Mouse (Mus musculus): ENCODE data around the gene Gxylt1.
"Not testable (repeated sequence)": the region's sequence is repeated elsewhere in the genome, so short reads cannot be mapped to it uniquely, and the experiment has no call there.

The Gxylt1 gene

GRCm38 (mm10) chr15:93274679-93275583 lies at the start of gene Gxylt1:
Gene Gxylt1 (minus strand): TSS chr15:93275179.
- DNase-seq (ENCODE audit: low read depth, low spot score), result peak; percentile 99

- DNase-seq (ENCODE audit: low read depth, low spot score), result no peak
Observed at GRCm38 (mm10) chr15:93318781-93319180, 43.8 kb upstream of the Gxylt1 start.

- not testable (repeated sequence) for DNase-seq (ENCODE audit: low read depth, low spot score)
Observed at GRCm38 (mm10) chr15:93310304-93310703, 35.3 kb upstream of the Gxylt1 start.

- peak; percentile 47 for DNase-seq (ENCODE audit: low read depth, low spot score)
Observed at GRCm38 (mm10) chr15:93298197-93298596, 23.2 kb upstream of the Gxylt1 start.

GRCm38 (mm10) chr15:93294483-93294882 lies 19.5 kb upstream of the Gxylt1 start:
- DNase-seq (ENCODE audit: low read depth, low spot score), result no peak

- DNase-seq (ENCODE audit: low read depth, low spot score), result no peak
Observed at GRCm38 (mm10) chr15:93288321-93288720, 13.3 kb upstream of the Gxylt1 start.

GRCm38 (mm10) chr15:93287628-93288027 lies 12.6 kb upstream of the Gxylt1 start:
- no peak for DNase-seq (ENCODE audit: low read depth, low spot score)

- DNase-seq (ENCODE audit: low read depth, low spot score), result no peak
Observed at GRCm38 (mm10) chr15:93285244-93285643, 10.3 kb upstream of the Gxylt1 start.

- DNase-seq (ENCODE audit: low read depth, low spot score), result no peak
Observed at GRCm38 (mm10) chr15:93284326-93284725, 9.3 kb upstream of the Gxylt1 start.

- peak; percentile 61 for DNase-seq (ENCODE audit: low read depth, low spot score)
Observed at GRCm38 (mm10) chr15:93283349-93283748, 8.4 kb upstream of the Gxylt1 start.

- DNase-seq (ENCODE audit: low read depth, low spot score), result peak; percentile 27
Observed at GRCm38 (mm10) chr15:93276276-93276675, 1.3 kb upstream of the Gxylt1 start.

GRCm38 (mm10) chr15:93275623-93276022 lies 644 bp upstream of the Gxylt1 start:
- DNase-seq (ENCODE audit: low read depth, low spot score), result peak; percentile 68

- peak; percentile 10 for DNase-seq (ENCODE audit: low read depth, low spot score)
Observed at GRCm38 (mm10) chr15:93273788-93274678, 946 bp downstream of the Gxylt1 start.

- peak; percentile 47 for DNase-seq (ENCODE audit: low read depth, low spot score)
Observed at GRCm38 (mm10) chr15:93272948-93273347, 2.0 kb downstream of the Gxylt1 start.

GRCm38 (mm10) chr15:93270289-93270855 lies 4.6 kb downstream of the Gxylt1 start:
- peak; percentile 33 for DNase-seq (ENCODE audit: low read depth, low spot score)

- DNase-seq (ENCODE audit: low read depth, low spot score), result no peak
Observed at GRCm38 (mm10) chr15:93269572-93269971, 5.4 kb downstream of the Gxylt1 start.

GRCm38 (mm10) chr15:93268001-93268400 lies 7.0 kb downstream of the Gxylt1 start:
- no peak for DNase-seq (ENCODE audit: low read depth, low spot score)

- no peak for DNase-seq (ENCODE audit: low read depth, low spot score)
Observed at GRCm38 (mm10) chr15:93267479-93267878, 7.5 kb downstream of the Gxylt1 start.

GRCm38 (mm10) chr15:93266361-93266760 lies 8.6 kb downstream of the Gxylt1 start:
- no peak for DNase-seq (ENCODE audit: low read depth, low spot score)

GRCm38 (mm10) chr15:93265728-93266127 lies 9.3 kb downstream of the Gxylt1 start:
- peak; percentile 36 for DNase-seq (ENCODE audit: low read depth, low spot score)

GRCm38 (mm10) chr15:93265231-93265630 lies 9.7 kb downstream of the Gxylt1 start:
- DNase-seq (ENCODE audit: low read depth, low spot score), result no peak

- no peak for DNase-seq (ENCODE audit: low read depth, low spot score)
Observed at GRCm38 (mm10) chr15:93264221-93264620, 10.8 kb downstream of the Gxylt1 start.

Data from CD4-positive, CD25-positive, alpha-beta regulatory T cell, adult 2 months (primary cell).